Mouse (Mus musculus) midbrain, embryonic 11.5 days (tissue): ENCODE data around the gene Slc35f4. TPM values are rescaled to one million over a fixed set of nuclear protein-coding genes. Genes with fewer than 3 reads are reported as not detected.
"Not testable (repeated sequence)": the region's sequence is repeated elsewhere in the genome, so short reads cannot be mapped to it uniquely, and the experiment has no call there.

ENCODE experiments used
- ATAC-seq: fragments of 200-750 bp; cut with Nextera tagmentation; 2 replicates; pipeline ENCODE4 v1.8.0; 2017; ENCODE audit warnings: moderate TSS enrichment, moderate library complexity; ENCODE audit not compliant: low FRiP score
- DNase-seq: peaks from one replicate; pipeline ENCODE4 v3.0.0; 2015; ENCODE audit warnings: low spot score; ENCODE audit errors: missing footprints
- H3K27ac ChIP-seq: fragments of 300-500 bp; sonication (generic); 2 replicates; pipeline ENCODE4 v1.5.1; 2014; ENCODE audit warnings: low read depth, low read length
- H3K27me3 ChIP-seq: fragments of 300-500 bp; sonication (generic); 2 replicates; pipeline ENCODE4 v1.6.1; 2014; ENCODE audit warnings: mild to moderate bottlenecking, low read length, moderate library complexity, mixed read lengths; ENCODE audit not compliant: control insufficient read depth, insufficient read depth
- H3K36me3 ChIP-seq: fragments of 300-500 bp; sonication (generic); 2 replicates; pipeline ENCODE4 v1.6.1; 2014; ENCODE audit warnings: mild to moderate bottlenecking, low read length, moderate library complexity, mixed read lengths; ENCODE audit not compliant: control insufficient read depth, insufficient read depth
- H3K4me1 ChIP-seq: fragments of 300-500 bp; sonication (generic); 2 replicates; pipeline ENCODE4 v1.6.1; 2014; ENCODE audit warnings: low read length; ENCODE audit not compliant: control insufficient read depth, insufficient read depth
- H3K4me2 ChIP-seq: fragments of 300-500 bp; sonication (generic); 2 replicates; pipeline ENCODE4 v1.6.1; 2014; ENCODE audit warnings: mild to moderate bottlenecking, moderate library complexity
- H3K4me3 ChIP-seq: fragments of 300-500 bp; sonication (generic); 2 replicates; pipeline ENCODE4 v1.5.1; 2014; ENCODE audit warnings: low read depth, low read length
- H3K9ac ChIP-seq: fragments of 300-500 bp; sonication (generic); 2 replicates; pipeline ENCODE4 v1.6.1; 2014; ENCODE audit warnings: low read length
- H3K9me3 ChIP-seq: fragments of 300-500 bp; sonication (generic); 2 replicates; pipeline ENCODE4 v1.6.1; 2016; ENCODE audit warnings: low read length; ENCODE audit not compliant: control insufficient read depth
- WGBS: fragments of 180-500 bp; shearing (Covaris S2); extraction: QIAGEN DNeasy Blood & Tissue Kit; methylation state at CpG from one replicate; pipeline ENCODE4 v1.1.7; 2014; 5-methylcytosine and 5-hydroxymethylcytosine counted together
- microRNA-seq: library from miRNA; unstranded; fragments of <30 nt; microRNA quantifications from one replicate; pipeline ENCODE4, GENCODE M21; 2017
- polyA plus RNA-seq: library from polyadenylated mRNA; unstranded; fragments of >200 nt; fragmentation: Nextera tagmentation; extraction: Ambion mirVana; gene quantifications from 2 replicates; pipeline ENCODE4 v1.2.1, GENCODE M21; 2014

Slc35f4 gene
- polyA plus RNA-seq, 1 experiment from 2014 or later: 0.49 TPM

GRCm38 (mm10) chr14:49278479-49278878, 247.4 kb downstream of the Slc35f4 start:
- H3K4me3 ChIP-seq, H3K27ac ChIP-seq, H3K4me1 ChIP-seq, ATAC-seq, H3K9ac ChIP-seq, H3K36me3 ChIP-seq, H3K4me2 ChIP-seq, DNase-seq, H3K27me3 ChIP-seq, H3K9me3 ChIP-seq: not testable (repeated sequence)
- 91% methylated on average over 9 of the region's 9 CpGs for WGBS

- Histone ChIP-seq H3K4me3 (no peak overlapping the region), H3K9ac (no peak overlapping the region), H3K27ac (no peak overlapping the region), H3K36me3 (no peaks in the 10 kb centered on the region), H3K9me3 (no peaks in the 10 kb centered on the region), H3K4me2 (no peak overlapping the region), H3K4me1 (no peaks in the 10 kb centered on the region), H3K27me3 (no peaks in the 10 kb centered on the region)
- DNase-seq: no peak
- no peak for ATAC-seq
- WGBS: 84% methylated on average over 3 of the region's 3 CpGs
Observed at GRCm38 (mm10) chr14:49277642-49278041, 248.2 kb downstream of the Slc35f4 start.

- no peak overlapping the region for H3K4me3 ChIP-seq
- H3K9ac ChIP-seq: no peak overlapping the region
- 39% methylated on average over 2 of the region's 2 CpGs for WGBS
- H3K4me1 ChIP-seq: no peaks in the 10 kb centered on the region
- no peaks in the 10 kb centered on the region for H3K9me3 ChIP-seq
- no peak overlapping the region for H3K4me2 ChIP-seq
- DNase-seq: no peak
- no peaks in the 10 kb centered on the region for H3K27me3 ChIP-seq
- H3K27ac ChIP-seq: no peak overlapping the region
- H3K36me3 ChIP-seq: no peaks in the 10 kb centered on the region
- ATAC-seq: no peak
Observed at GRCm38 (mm10) chr14:49275376-49275775, 250.5 kb downstream of the Slc35f4 start.

DNA sequence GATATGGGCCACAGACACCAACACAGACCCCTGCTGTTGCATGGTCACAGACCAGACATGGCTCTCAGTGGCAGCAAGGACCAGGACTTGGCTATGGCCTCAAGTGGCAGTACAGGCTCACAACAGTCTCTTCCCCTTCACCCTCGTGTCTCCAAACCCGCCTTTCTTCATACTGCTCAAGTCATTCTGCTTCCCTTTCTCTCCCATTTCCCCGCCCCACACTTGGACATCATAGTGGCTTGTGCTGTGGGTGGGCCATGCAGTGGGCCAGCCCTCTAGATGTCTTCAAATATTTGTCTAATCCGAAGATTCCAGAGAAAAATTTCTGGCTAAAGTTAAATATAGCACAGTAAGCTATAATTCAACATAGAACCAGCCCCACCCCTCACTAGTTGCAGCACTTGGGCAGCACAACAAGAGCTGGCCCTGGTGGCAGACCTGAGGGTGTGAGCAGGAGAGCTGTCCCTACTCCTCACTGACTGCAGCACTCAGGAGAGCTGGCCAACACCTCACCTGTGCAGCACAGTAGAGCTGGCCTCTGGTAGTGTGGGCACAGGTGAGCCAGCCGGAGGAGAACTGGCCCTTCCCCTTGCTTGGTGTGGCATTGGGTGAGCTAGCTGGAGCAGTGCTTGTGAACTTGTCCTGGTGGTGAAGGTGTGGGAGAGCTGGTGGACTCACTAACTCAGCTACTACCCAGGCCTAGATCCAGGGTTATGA, 260.4 kb downstream of the Slc35f4 start:
- H3K36me3 ChIP-seq: no peaks in the 10 kb centered on the region
- no peak overlapping the region for H3K4me2 ChIP-seq
- H3K27me3 ChIP-seq: no peaks in the 10 kb centered on the region
- ATAC-seq: no peak
- no peak overlapping the region for H3K27ac ChIP-seq
- no peak overlapping the region for H3K4me3 ChIP-seq
- H3K4me1 ChIP-seq: no peaks in the 10 kb centered on the region
- no peak overlapping the region for H3K9ac ChIP-seq
- 87% methylated on average over 5 of the region's 5 CpGs for WGBS
- H3K9me3 ChIP-seq: no peaks in the 10 kb centered on the region
- DNase-seq: no peak

Small RNA genes within 50 kb of the gene (microRNA-seq; reads per million reads assigned to microRNA genes)
- not detected for gene Gm22949
